Mouse (Mus musculus) limb, embryonic 11.5 days (tissue): ENCODE data around the gene Ushbp1. TPM values are rescaled to one million over a fixed set of nuclear protein-coding genes. Genes with fewer than 3 reads are reported as not detected.
A peak's percentile ranks its signal among the peaks of the same experiment; 100 is the strongest.

Experiments
- ATAC-seq: fragments of 200-750 bp; cut with Nextera tagmentation; 2 replicates; pipeline ENCODE4 v1.8.0; 2017; ENCODE audit warnings: low read depth; ENCODE audit not compliant: insufficient number of reproducible peaks, low FRiP score, low TSS enrichment
- DNase-seq: peaks from one replicate; pipeline ENCODE4 v3.0.0-alpha.2; 2015; ENCODE audit warnings: low spot score
- H3K27ac ChIP-seq: fragments of 300-500 bp; sonication (generic); replicated peaks from 2 replicates; pipeline ENCODE4 v1.5.1; 2014; ENCODE audit warnings: low read depth, mild to moderate bottlenecking, low read length
- H3K27me3 ChIP-seq: fragments of 300-500 bp; sonication (generic); 2 replicates; pipeline ENCODE4 v1.6.1; 2014; ENCODE audit warnings: mild to moderate bottlenecking, low read length, mixed read lengths; ENCODE audit not compliant: control insufficient read depth, insufficient read depth
- H3K36me3 ChIP-seq: fragments of 300-500 bp; sonication (generic); 2 replicates; pipeline ENCODE4 v1.6.1; 2014; ENCODE audit warnings: mild to moderate bottlenecking, low read length, moderate library complexity, mixed read lengths; ENCODE audit not compliant: control insufficient read depth, insufficient read depth
- H3K4me1 ChIP-seq: fragments of 300-500 bp; sonication (generic); 2 replicates; pipeline ENCODE4 v1.6.1; 2014; ENCODE audit warnings: low read length, mixed read lengths; ENCODE audit not compliant: control insufficient read depth, insufficient read depth
- H3K4me2 ChIP-seq: fragments of 300-500 bp; sonication (generic); 2 replicates; pipeline ENCODE4 v1.6.1; 2014; ENCODE audit warnings: low read depth, mild to moderate bottlenecking, moderate library complexity; ENCODE audit not compliant: severe bottlenecking
- H3K4me3 ChIP-seq: fragments of 300-500 bp; sonication (generic); 2 replicates; pipeline ENCODE4 v1.5.1; 2014; ENCODE audit warnings: low read depth, low read length
- H3K9ac ChIP-seq: fragments of 300-500 bp; sonication (generic); 2 replicates; pipeline ENCODE4 v1.6.1; 2014; ENCODE audit warnings: mild to moderate bottlenecking, low read length
- H3K9me3 ChIP-seq: fragments of 300-500 bp; sonication (generic); 2 replicates; pipeline ENCODE4 v1.6.1; 2016; ENCODE audit warnings: low read length; ENCODE audit not compliant: control insufficient read depth
- WGBS: fragments of 180-500 bp; shearing (Covaris S2); extraction: QIAGEN DNeasy Blood & Tissue Kit; methylation state at CpG from one replicate; pipeline ENCODE4 v1.1.7; 2014; 5-methylcytosine and 5-hydroxymethylcytosine counted together
- polyA plus RNA-seq: library from polyadenylated mRNA; unstranded; fragments of >200 nt; fragmentation: Nextera tagmentation; extraction: Ambion mirVana; gene quantifications from 2 replicates; pipeline ENCODE4 v1.2.1, GENCODE M21; 2014

The Ushbp1 gene
- polyA plus RNA-seq, 1 experiment from 2014 or later = 3.4 TPM

GRCm38 (mm10) chr8:71372427-71372826 lies 23.2 kb downstream of the Ushbp1 start:
- no peaks in the 10 kb centered on the region for H3K9me3 ChIP-seq
- 83% methylated on average over 12 of the region's 12 CpGs for WGBS
- H3K27me3 ChIP-seq = no peaks in the 10 kb centered on the region
- H3K4me2 ChIP-seq = no peak overlapping the region
- DNase-seq = no peak
- no peak overlapping the region; the same call in 1 of the 2 replicates for H3K27ac ChIP-seq
- peaks cover 8% of the 10 kb centered on the region; the same call in 1 of the 2 replicates for H3K36me3 ChIP-seq
- ATAC-seq = no peak
- H3K4me1 ChIP-seq = peaks cover 22% of the 10 kb centered on the region
- H3K4me3 ChIP-seq = no peak overlapping the region
- no peak overlapping the region for H3K9ac ChIP-seq

GRCm38 (mm10) chr8:71371236-71371848 lies 24.3 kb downstream of the Ushbp1 start, which contains the start of gene Ocel1:
TSS of gene Ocel1 (plus strand) at chr8:71371298.
- Histone ChIP-seq H3K36me3 (peaks cover 5% of the 10 kb centered on the region; the same call in 1 of the 2 replicates), H3K27ac (no peak within 1 kb of the TSS), H3K27me3 (no peaks in the 10 kb centered on the region), H3K4me3 (peak within 1 kb of the TSS; percentile 65), H3K9ac (no peak within 1 kb of the TSS; the same call in 1 of the 2 replicates), H3K4me2 (peak within 1 kb of the TSS; percentile 40; the same call in 1 of the 2 replicates), H3K4me1 (peaks cover 13% of the 10 kb centered on the region), H3K9me3 (no peaks in the 10 kb centered on the region)
- under 1% methylated on average over 68 of the region's 68 CpGs for WGBS
- peak; percentile 85 for ATAC-seq
- peak; percentile 97 for DNase-seq

- no peak for ATAC-seq
- 21% methylated on average over 5 of the region's 5 CpGs for WGBS
- no peak overlapping the region for H3K9ac ChIP-seq
- no peak overlapping the region for H3K27ac ChIP-seq
- H3K27me3 ChIP-seq = no peaks in the 10 kb centered on the region
- DNase-seq = no peak
- no peaks in the 10 kb centered on the region for H3K9me3 ChIP-seq
- H3K4me3 ChIP-seq = peak overlapping the region; percentile 65
- H3K4me2 ChIP-seq = peak overlapping the region; percentile 40; the same call in 1 of the 2 replicates
- peaks cover 8% of the 10 kb centered on the region for H3K4me1 ChIP-seq
- peaks cover 5% of the 10 kb centered on the region; the same call in 1 of the 2 replicates for H3K36me3 ChIP-seq
These were observed 24.8 kb downstream of the Ushbp1 start for GRCm38 (mm10) chr8:71370711-71371235.

GRCm38 (mm10) chr8:71369040-71369718 lies 26.4 kb downstream of the Ushbp1 start:
- Histone ChIP-seq H3K4me2 (no peak overlapping the region), H3K36me3 (peaks cover 2% of the 10 kb centered on the region; the same call in 1 of the 2 replicates), H3K4me1 (peaks cover 3% of the 10 kb centered on the region; the same call in 1 of the 2 replicates), H3K27me3 (no peaks in the 10 kb centered on the region), H3K4me3 (no peak overlapping the region), H3K9ac (no peak overlapping the region), H3K27ac (no peak overlapping the region), H3K9me3 (no peaks in the 10 kb centered on the region)
- 95% methylated on average over 10 of the region's 10 CpGs for whole genome bisulfite sequencing
- DNase-seq (no peak), ATAC-seq (no peak)

GRCm38 (mm10) chr8:71368366-71368765 lies 27.2 kb downstream of the Ushbp1 start:
- Histone ChIP-seq H3K36me3 (peaks cover 2% of the 10 kb centered on the region; the same call in 1 of the 2 replicates), H3K4me1 (peaks cover 3% of the 10 kb centered on the region; the same call in 1 of the 2 replicates), H3K4me2 (no peak overlapping the region; the same call in 1 of the 2 replicates), H3K9ac (no peak overlapping the region), H3K9me3 (no peaks in the 10 kb centered on the region), H3K27ac (no peak overlapping the region), H3K27me3 (no peaks in the 10 kb centered on the region), H3K4me3 (no peak overlapping the region)
- ATAC-seq = no peak
- no peak for DNase-seq

GRCm38 (mm10) chr8:71367529-71368176 lies 27.9 kb downstream of the Ushbp1 start:
- peaks cover 3% of the 10 kb centered on the region; the same call in 1 of the 2 replicates for H3K4me1 ChIP-seq
- H3K27me3 ChIP-seq = no peaks in the 10 kb centered on the region
- H3K4me2 ChIP-seq = peak overlapping the region; percentile 76
- 54% methylated on average over 17 of the region's 17 CpGs for WGBS
- no peak overlapping the region; the same call in 1 of the 2 replicates for H3K27ac ChIP-seq
- DNase-seq = no peak
- H3K9me3 ChIP-seq = no peaks in the 10 kb centered on the region
- H3K4me3 ChIP-seq = peak overlapping the region; percentile 48
- peak overlapping the region; percentile 62 for H3K9ac ChIP-seq
- ATAC-seq = no peak
- peaks cover 2% of the 10 kb centered on the region; the same call in 1 of the 2 replicates for H3K36me3 ChIP-seq

- Histone ChIP-seq H3K27me3 (no peaks in the 10 kb centered on the region), H3K9me3 (no peaks in the 10 kb centered on the region), H3K27ac (peak within 1 kb of the TSS; percentile 63), H3K4me2 (peak within 1 kb of the TSS; percentile 76), H3K4me1 (peaks cover 3% of the 10 kb centered on the region; the same call in 1 of the 2 replicates), H3K36me3 (peaks cover 2% of the 10 kb centered on the region; the same call in 1 of the 2 replicates), H3K4me3 (peak within 1 kb of the TSS; percentile 48), H3K9ac (peak within 1 kb of the TSS; percentile 62)
- ATAC-seq (peak; percentile 77), DNase-seq (peak; percentile 94)
- under 1% methylated on average over 56 of the region's 56 CpGs for WGBS
These were observed 28.7 kb downstream of the Ushbp1 start, which contains the start of gene Use1 for GRCm38 (mm10) chr8:71366771-71367528. TSS of gene Use1 (plus strand) at chr8:71366848.
